Mouse (Mus musculus): ENCODE data around the gene Ccm2l.

DNA sequence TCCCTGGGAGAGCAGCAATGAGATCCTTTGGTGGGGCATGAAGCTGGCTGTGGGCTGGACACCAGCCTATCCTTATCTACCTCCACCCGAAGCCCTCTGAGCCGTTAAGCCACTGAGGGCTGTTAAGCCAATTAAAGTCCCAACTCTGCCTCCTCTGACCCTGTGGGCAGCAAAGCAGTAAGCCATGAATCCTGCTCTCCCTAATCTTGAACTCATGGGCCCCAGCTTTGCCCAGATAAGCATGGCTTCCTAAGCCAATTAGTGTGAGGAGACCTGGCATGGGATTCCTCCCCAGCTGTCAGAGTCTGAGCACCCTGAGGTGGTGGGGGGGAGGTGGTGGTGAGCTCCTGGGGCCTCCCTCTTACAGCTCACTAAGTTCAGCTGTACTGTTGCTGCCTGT is 29.1 kb upstream of the Ccm2l start:
- TF ChIP-seq CTCF (IDR thresholded peaks at IDR 0.05; ENCODE audit: borderline replicate concordance, extremely low read depth, insufficient read depth, insufficient read length) (no peak), POLR2A (IDR thresholded peaks at IDR 0.05; ENCODE audit: borderline replicate concordance, extremely low read depth, insufficient read depth, insufficient read length, poor library complexity, severe bottlenecking) (no peak)

All from brain, embryonic 14.5 days (tissue).